Mouse (Mus musculus) heart, adult 9 months (tissue): ENCODE data around the gene Mdm2.
A peak's percentile ranks its signal among the peaks of the same experiment; 100 is the strongest.

Source experiments
- DNase-seq, 2 experiments: peaks; one replicate each; pipeline ENCODE4 v3.0.0; 2022; ENCODE audit warnings: low spot score in 2 of 2

The Mdm2 gene

DNA sequence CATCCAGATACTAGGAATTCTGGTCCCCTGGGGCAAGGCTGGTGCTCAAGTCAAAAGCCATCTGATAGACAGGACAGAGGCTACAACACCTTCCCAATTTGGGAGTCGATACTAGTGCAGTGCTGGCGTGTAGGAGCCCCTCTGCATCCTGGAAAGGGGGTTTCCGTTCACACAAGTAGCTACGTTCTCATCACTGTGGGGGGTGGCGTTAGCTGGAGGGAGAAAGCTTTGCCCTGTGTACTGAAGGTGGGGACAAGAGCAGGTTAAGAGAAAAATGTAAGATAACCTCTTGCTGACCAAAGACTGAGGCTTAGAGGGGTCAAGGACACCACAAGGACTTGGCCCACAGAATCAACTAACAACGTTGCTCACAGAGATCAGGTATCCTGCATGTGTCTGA is 67.3 kb downstream of the Mdm2 start:
- DNase-seq: no peak

DNA sequence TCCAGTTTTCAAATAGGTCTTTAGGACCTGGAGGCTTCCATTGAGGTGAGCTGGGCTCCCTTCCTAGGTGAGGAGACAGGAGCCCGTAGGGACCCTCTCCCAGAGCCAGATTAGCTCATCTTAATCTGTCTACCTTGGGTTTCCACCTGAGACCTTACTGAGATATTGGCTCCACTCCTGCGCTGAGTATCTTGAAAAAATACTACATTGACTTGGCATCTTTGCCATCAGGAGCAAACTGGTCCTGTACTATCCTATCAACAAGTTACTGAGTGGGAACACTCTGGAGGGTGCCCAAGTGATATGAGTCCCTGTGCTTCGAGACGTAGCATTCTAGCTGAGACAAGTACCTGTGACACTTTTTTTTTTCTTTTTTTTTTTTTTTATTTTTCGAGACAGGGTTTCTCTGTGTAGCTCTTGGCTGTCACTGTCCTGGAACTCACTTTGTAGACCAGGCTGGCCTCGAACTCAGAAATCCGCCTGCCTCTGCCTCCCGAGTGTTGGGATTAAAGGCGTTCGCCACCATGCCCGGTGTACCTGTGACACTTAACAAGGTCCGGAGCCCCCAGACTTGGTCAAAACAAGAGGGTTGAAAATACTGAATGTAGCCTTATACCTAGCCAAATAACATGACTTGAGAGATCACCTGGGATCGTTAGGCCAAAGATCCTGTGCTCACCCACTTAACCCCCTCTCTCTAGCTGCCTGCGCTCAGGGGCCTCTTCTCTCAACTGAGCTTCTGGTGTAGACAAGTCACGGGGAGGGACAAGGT is 67.9 kb downstream of the Mdm2 start:
- DNase-seq: no peak

- DNase-seq: peak; percentile 43 to 62
Measured at GRCm38 (mm10) chr10:117642201-117642450, 68.4 kb downstream of the Mdm2 start.

GRCm38 (mm10) chr10:117641400-117642200 is 69.0 kb downstream of the Mdm2 start:
- DNase-seq: peak; percentile 36 to 53

GRCm38 (mm10) chr10:117640595-117641078 is 69.9 kb downstream of the Mdm2 start:
- no peak for DNase-seq

- DNase-seq: no peak
Measured at GRCm38 (mm10) chr10:117639899-117640594, 70.5 kb downstream of the Mdm2 start.

DNA sequence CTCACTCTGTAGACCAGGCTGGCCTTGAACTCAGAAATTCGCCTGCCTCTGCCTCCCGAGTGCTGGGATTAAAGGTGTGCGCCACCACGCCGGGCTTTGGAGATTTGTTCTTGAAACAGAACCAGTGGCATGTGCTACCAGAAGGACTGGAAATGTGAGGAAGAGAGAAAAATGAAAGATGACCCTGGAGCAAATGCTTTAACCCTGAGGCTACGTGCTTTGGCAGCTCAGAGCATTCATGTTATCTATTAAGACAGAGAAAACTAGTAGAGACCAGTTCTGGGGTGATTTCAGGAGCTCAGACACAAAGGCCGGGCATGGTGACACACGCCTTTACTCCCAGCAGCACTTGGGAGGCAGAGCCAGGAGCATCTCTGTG is 71.3 kb downstream of the Mdm2 start:
- no peak for DNase-seq
